Mouse (Mus musculus) neural tube, embryonic 11.5 days (tissue): Measurements from ENCODE around the gene Clic3. TPM values are rescaled to one million over a fixed set of nuclear protein-coding genes. Genes with fewer than 3 reads are reported as not detected.

Experiments used
- ATAC-seq: fragments of 200-750 bp; cut with Nextera tagmentation; 2 replicates; pipeline ENCODE4 v1.8.0; 2017; ENCODE audit warnings: moderate number of reproducible peaks, mild to moderate bottlenecking, moderate TSS enrichment, moderate library complexity; ENCODE audit not compliant: insufficient read depth, low FRiP score, low TSS enrichment
- DNase-seq: peaks from one replicate; pipeline ENCODE4 v3.0.0-alpha.2; 2015; ENCODE audit warnings: low spot score
- H3K27ac ChIP-seq: fragments of 300-500 bp; sonication (generic); 2 replicates; pipeline ENCODE4 v1.5.1; 2014; ENCODE audit warnings: low read depth, mild to moderate bottlenecking, low read length
- H3K27me3 ChIP-seq: fragments of 300-500 bp; sonication (generic); 2 replicates; pipeline ENCODE4 v1.6.1; 2014; ENCODE audit warnings: mild to moderate bottlenecking, low read length, mixed read lengths; ENCODE audit not compliant: control insufficient read depth, insufficient read depth
- H3K36me3 ChIP-seq: fragments of 300-500 bp; sonication (generic); 2 replicates; pipeline ENCODE4 v1.6.1; 2014; ENCODE audit warnings: mild to moderate bottlenecking, low read length, moderate library complexity, mixed read lengths; ENCODE audit not compliant: control insufficient read depth, insufficient read depth
- H3K4me1 ChIP-seq: fragments of 300-500 bp; sonication (generic); 2 replicates; pipeline ENCODE4 v1.6.1; 2014; ENCODE audit warnings: low read length, mixed read lengths; ENCODE audit not compliant: control insufficient read depth, insufficient read depth
- H3K4me2 ChIP-seq: fragments of 300-500 bp; sonication (generic); 2 replicates; pipeline ENCODE4 v1.6.1; 2014; ENCODE audit warnings: low read depth, mild to moderate bottlenecking, moderate library complexity
- H3K4me3 ChIP-seq: fragments of 300-500 bp; sonication (generic); 2 replicates; pipeline ENCODE4 v1.5.1; 2014; ENCODE audit warnings: low read depth, low read length
- H3K9ac ChIP-seq: fragments of 300-500 bp; sonication (generic); 2 replicates; pipeline ENCODE4 v1.6.1; 2014; ENCODE audit warnings: mild to moderate bottlenecking, low read length
- H3K9me3 ChIP-seq: fragments of 300-500 bp; sonication (generic); 2 replicates; pipeline ENCODE4 v1.6.1; 2016; ENCODE audit warnings: low read length; ENCODE audit not compliant: control insufficient read depth
- WGBS: fragments of 180-500 bp; shearing (Covaris S2); extraction: QIAGEN DNeasy Blood & Tissue Kit; methylation state at CpG from one replicate; pipeline ENCODE4 v1.1.7; 2014; 5-methylcytosine and 5-hydroxymethylcytosine counted together
- polyA plus RNA-seq: library from polyadenylated mRNA; unstranded; fragments of >200 nt; fragmentation: Nextera tagmentation; extraction: Ambion mirVana; gene quantifications from 2 replicates; pipeline ENCODE4 v1.2.1, GENCODE M21; 2014

The Clic3 gene
- polyA plus RNA-seq, 1 experiment from 2014 or later = 0.89 TPM

- WGBS = 88% methylated on average over 17 of the region's 17 CpGs
Observed at GRCm38 (mm10) chr2:25433101-25433500, 23.5 kb upstream of the Clic3 start.

DNA sequence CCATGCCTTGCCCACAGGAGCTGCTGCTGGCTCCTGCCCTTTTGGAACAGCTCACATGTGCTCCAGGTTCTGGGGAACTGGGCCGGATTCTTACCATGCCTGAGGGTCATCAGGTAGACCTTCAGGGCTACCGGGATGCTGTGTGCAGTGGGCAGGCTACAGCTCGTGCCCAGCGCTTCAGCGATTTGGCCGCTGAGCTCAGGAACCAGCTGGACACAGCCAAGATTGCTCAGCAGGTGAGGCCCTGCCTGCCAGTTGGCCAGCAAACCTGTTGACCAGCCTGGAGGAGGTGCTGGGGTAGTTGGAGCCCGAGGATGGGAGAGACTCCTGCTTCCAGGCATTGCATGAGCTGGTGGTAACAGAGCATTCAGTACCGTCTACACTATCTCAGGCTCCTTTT is 22.3 kb upstream of the Clic3 start:
- no peak for ATAC-seq
- 90% methylated on average over 8 of the region's 8 CpGs for WGBS

More at GRCm38 (mm10) chr2:25433101-25433500, 23.5 kb upstream of the Clic3 start:
- no peak for DNase-seq
- no peak overlapping the region for H3K4me3 ChIP-seq
- ATAC-seq = no peak
- no peak overlapping the region for H3K9ac ChIP-seq
- H3K9me3 ChIP-seq = no peaks in the 10 kb centered on the region
- H3K27ac ChIP-seq = no peak overlapping the region
- H3K4me1 ChIP-seq = 0 out of 2 replicates have a peak, but pooled peaks cover 3% of the 10 kb centered on the region
- H3K4me2 ChIP-seq = no peak overlapping the region
- H3K36me3 ChIP-seq = no peaks in the 10 kb centered on the region; the same call in 1 of the 2 replicates
- H3K27me3 ChIP-seq = peaks cover 6% of the 10 kb centered on the region; the same call in 1 of the 2 replicates

DNA sequence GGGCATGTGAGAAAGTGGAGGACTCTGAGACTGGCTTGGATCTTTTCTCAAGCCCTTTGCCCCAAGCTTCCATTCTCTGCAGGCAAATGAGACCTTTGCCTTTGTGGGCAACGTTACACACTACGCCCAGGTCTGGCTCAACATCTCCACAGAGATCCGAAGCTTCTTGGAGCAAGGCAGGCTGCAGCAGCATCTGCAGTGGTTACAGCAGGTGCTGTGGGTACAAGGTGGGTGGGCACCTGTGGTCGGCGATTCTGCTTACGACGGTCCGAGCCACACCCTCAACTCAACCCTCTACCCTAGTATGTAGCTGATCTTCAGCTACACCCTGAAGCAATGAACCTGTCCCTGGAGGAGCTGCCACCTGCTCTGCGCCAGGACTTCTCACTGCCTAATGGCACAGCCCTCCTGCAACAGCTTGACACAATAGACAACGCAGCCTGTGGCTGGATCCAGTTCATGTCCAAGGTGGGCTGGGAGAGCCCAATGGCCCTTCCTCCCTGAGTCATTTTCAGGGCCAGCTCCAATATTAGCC is 20.3 kb upstream of the Clic3 start:
- Histone ChIP-seq H3K9ac (no peak overlapping the region), H3K36me3 (peaks cover 3% of the 10 kb centered on the region; the same call in 1 of the 2 replicates), H3K4me1 (no peaks in the 10 kb centered on the region), H3K4me2 (no peak overlapping the region), H3K9me3 (no peaks in the 10 kb centered on the region), H3K4me3 (no peak overlapping the region), H3K27ac (no peak overlapping the region), H3K27me3 (no peaks in the 10 kb centered on the region)
- 96% methylated on average over 10 of the region's 10 CpGs for WGBS
- no peak for DNase-seq
- ATAC-seq = no peak

More for the DNA sequence above, 22.3 kb upstream of the Clic3 start:
- Histone ChIP-seq H3K27me3 (peaks cover 6% of the 10 kb centered on the region; the same call in 1 of the 2 replicates), H3K36me3 (peaks cover 3% of the 10 kb centered on the region; the same call in 1 of the 2 replicates), H3K4me3 (no peak overlapping the region), H3K9me3 (no peaks in the 10 kb centered on the region), H3K4me1 (0 out of 2 replicates have a peak, but pooled peaks cover 3% of the 10 kb centered on the region), H3K9ac (no peak overlapping the region), H3K27ac (no peak overlapping the region), H3K4me2 (no peak overlapping the region)
- DNase-seq = no peak

DNA sequence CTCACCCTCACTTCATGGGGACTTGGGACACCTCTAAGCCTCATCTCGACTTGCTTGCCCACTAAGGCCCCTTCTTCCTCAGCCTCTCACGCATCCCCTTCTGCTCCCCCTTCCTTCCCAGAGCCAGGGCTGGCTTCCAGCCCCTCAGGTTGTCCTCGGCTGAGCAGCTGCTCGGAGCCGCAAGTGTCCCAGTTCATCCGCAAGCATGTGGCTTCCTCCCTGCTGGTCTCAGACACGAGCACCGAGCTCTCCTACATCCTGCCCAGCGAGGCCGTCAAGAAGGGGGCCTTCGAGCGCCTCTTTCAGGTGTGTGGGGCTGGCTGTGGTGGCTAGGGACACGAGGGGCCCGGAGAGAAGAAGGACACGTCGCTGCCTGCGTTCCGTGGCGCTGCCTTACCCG is 15.6 kb upstream of the Clic3 start:
- H3K36me3 ChIP-seq = peaks cover 3% of the 10 kb centered on the region
- DNase-seq (no peak), ATAC-seq (no peak)
- H3K4me2 ChIP-seq = no peak overlapping the region
- no peak overlapping the region for H3K27ac ChIP-seq
- 91% methylated on average over 20 of the region's 20 CpGs for WGBS
- H3K9ac ChIP-seq = no peak overlapping the region
- H3K27me3 ChIP-seq = no peaks in the 10 kb centered on the region
- no peaks in the 10 kb centered on the region for H3K4me1 ChIP-seq
- H3K4me3 ChIP-seq = no peak overlapping the region
- H3K9me3 ChIP-seq = no peaks in the 10 kb centered on the region

- H3K9ac ChIP-seq = no peak overlapping the region
- H3K4me3 ChIP-seq = no peak overlapping the region
- 94% methylated on average over 14 of the region's 14 CpGs for whole genome bisulfite sequencing
- no peak overlapping the region for H3K27ac ChIP-seq
- peaks cover 3% of the 10 kb centered on the region for H3K36me3 ChIP-seq
- H3K27me3 ChIP-seq = no peaks in the 10 kb centered on the region
- no peak for DNase-seq
- no peaks in the 10 kb centered on the region for H3K9me3 ChIP-seq
- no peak overlapping the region for H3K4me2 ChIP-seq
- no peaks in the 10 kb centered on the region for H3K4me1 ChIP-seq
- ATAC-seq = no peak
Observed at GRCm38 (mm10) chr2:25442682-25443081, 14.0 kb upstream of the Clic3 start.

GRCm38 (mm10) chr2:25450853-25451647 is 5.6 kb upstream of the Clic3 start:
- DNase-seq (no peak), ATAC-seq (no peak)
- no peaks in the 10 kb centered on the region for H3K27me3 ChIP-seq
- WGBS = 88% methylated on average over 8 of the region's 8 CpGs
- H3K4me3 ChIP-seq = no peak overlapping the region
- H3K4me2 ChIP-seq = no peak overlapping the region
- H3K27ac ChIP-seq = no peak overlapping the region
- no peaks in the 10 kb centered on the region; the same call in 1 of the 2 replicates for H3K36me3 ChIP-seq
- H3K9ac ChIP-seq = no peak overlapping the region
- H3K4me1 ChIP-seq = no peaks in the 10 kb centered on the region
- no peaks in the 10 kb centered on the region for H3K9me3 ChIP-seq

GRCm38 (mm10) chr2:25452951-25453350 is 3.7 kb upstream of the Clic3 start:
- ATAC-seq (no peak), DNase-seq (no peak)
- Histone ChIP-seq H3K4me1 (no peaks in the 10 kb centered on the region), H3K4me2 (no peak overlapping the region), H3K9me3 (no peaks in the 10 kb centered on the region), H3K27me3 (no peaks in the 10 kb centered on the region), H3K36me3 (no peaks in the 10 kb centered on the region; the same call in 1 of the 2 replicates), H3K4me3 (no peak overlapping the region), H3K9ac (no peak overlapping the region), H3K27ac (no peak overlapping the region)
- 43% methylated on average over 1 of the region's 1 CpGs for WGBS

DNA sequence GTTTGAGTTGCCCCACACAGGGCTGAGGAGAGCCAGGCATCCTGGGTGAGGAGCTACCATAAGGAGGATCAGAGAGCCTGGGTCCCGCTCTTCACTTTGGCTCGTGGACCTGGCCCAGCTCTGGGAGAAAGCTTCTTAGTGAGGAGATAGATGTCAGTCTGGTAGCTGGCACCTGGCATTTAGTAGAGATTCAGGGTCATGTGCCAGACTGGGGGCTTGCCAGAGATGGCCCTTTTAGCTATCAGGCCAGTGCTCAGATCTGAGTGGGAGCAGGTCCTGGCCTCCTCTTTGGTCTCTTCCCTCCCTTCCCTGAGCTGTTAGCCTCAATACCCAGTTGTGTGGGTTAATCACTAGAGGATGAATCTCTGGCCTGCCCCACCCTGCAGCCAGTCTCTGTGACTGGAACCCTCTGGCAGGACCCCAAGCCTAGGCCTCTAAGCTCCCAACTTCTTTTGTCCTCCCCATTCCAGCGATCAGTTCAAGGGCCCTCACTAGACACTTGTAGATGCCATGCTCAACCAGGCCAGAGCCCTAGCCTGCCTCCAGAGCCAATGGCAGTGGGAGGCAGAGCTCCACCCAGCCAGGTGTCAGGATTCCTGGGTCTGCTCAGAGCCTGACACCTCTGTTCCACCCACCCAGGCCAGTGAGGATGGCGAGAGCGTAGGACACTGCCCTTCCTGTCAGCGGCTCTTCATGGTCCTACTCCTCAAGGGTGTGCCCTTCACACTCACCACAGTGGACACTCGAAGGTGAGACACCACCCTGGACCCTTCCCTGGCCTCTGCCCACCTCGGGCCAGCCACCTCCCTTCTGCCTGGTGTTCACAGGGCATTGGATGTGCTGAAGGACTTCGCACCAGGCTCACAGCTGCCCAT is 621 bp downstream of the Clic3 start:
- Histone ChIP-seq H3K4me2 (no peak overlapping the region), H3K36me3 (no peaks in the 10 kb centered on the region), H3K27me3 (no peaks in the 10 kb centered on the region), H3K9ac (no peak overlapping the region), H3K27ac (no peak overlapping the region), H3K9me3 (no peaks in the 10 kb centered on the region), H3K4me3 (no peak overlapping the region), H3K4me1 (peaks cover 5% of the 10 kb centered on the region)
- ATAC-seq = no peak
- 89% methylated on average over 9 of the region's 9 CpGs for WGBS
- DNase-seq = no peak
